Mouse (Mus musculus) ES-E14 (cell line): ENCODE data around the gene Adamtsl4.
A peak's percentile ranks its signal among the peaks of the same experiment; 100 is the strongest.

Source experiments
- CHD2 ChIP-seq: IDR thresholded peaks from 2 replicates; pipeline ENCODE4 v1.6.1; 2014; ENCODE audit warnings: mild to moderate bottlenecking, low read depth, low read length, inconsistent platforms
- HCFC1 ChIP-seq: IDR thresholded peaks from 2 replicates; pipeline ENCODE4 v1.6.1; 2012; ENCODE audit warnings: low read length, inconsistent platforms, borderline replicate concordance; ENCODE audit not compliant: insufficient read depth
- MAFK ChIP-seq: IDR thresholded peaks from 2 replicates; pipeline ENCODE4 v1.6.1; 2014; ENCODE audit warnings: mild to moderate bottlenecking, low read depth, low read length, inconsistent platforms; ENCODE audit not compliant: insufficient read depth
- ZC3H11A ChIP-seq: IDR thresholded peaks from 2 replicates; pipeline ENCODE4 v1.6.1; 2012; ENCODE audit warnings: low read depth, mild to moderate bottlenecking, inconsistent platforms, low read length, borderline replicate concordance
- ZNF384 ChIP-seq: IDR thresholded peaks from 2 replicates; pipeline ENCODE4 v1.6.1; 2012; ENCODE audit warnings: low read depth, low read length, inconsistent platforms

- TF ChIP-seq ZC3H11A (no peak), ZNF384 (no peak), HCFC1 (no peak), CHD2 (peak; percentile 60; the same call in 1 of the 2 replicates), MAFK (no peak)
These were observed 21.4 kb downstream of the Adamtsl4 start for GRCm38 (mm10) chr3:95666124-95666844.
